Mouse (Mus musculus) 416B (cell line): ENCODE data around the gene Fam229a.

Source experiments
- DNase-seq: peaks from one replicate; pipeline ENCODE4 v3.0.0; 2011; ENCODE audit warnings: low read depth

The Fam229a gene

DNA sequence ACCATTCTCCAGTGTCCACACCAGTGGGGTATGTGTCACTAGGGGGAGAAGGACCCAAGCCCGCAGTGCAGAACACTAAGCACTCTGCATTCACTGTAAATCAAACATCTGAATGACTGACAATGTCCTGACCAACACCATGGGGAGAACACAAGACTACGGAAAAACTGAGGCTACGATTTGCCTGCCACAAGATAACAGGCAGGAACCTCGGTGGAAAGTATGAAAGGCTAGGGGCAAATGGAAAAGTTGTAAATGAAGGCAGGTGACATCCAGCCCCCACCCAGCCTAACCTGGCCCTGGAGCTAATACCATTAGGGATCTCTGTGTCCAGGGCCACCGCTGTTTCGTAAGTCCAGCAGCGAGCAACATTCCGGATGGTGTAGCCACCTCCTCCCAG, 27.5 kb downstream of the Fam229a start:
- no peak for DNase-seq

DNA sequence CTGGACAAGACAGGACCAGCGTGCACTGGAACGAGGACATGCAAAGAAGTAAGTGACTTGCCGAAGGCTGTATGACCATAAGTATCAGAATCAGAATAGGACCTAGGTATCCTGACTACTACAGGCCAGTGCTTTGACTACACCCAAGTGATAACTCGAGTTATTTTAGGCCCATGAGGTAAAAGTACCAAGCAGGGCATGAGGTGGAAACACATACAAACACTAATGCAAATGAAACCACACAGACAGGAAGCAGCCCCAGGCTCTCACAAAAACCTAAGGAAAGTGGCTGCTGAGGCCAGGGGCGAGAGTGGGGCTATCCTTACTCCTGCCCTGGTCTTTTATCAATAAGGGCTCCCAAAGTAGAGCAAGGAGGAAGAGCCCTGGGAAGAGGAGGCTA, 34.3 kb downstream of the Fam229a start:
- DNase-seq: no peak

DNA sequence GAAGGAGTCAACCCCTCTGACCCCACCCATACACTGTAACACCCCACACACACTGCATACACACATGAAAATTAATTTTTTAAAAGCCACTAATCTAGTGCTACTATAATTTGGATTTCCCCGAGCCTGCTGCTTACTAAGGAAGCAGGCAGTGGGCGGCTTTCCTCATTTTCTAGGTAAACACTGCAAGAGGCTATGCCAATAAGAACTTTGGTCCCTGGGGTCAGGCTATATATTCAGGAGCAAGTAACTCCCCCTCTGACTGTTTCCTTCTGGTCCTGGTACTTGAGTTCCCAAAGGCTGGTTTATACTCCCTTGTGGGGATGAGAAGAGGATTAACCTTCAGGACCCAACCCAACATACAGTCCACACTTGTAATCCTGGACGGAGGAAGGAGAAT, 34.9 kb downstream of the Fam229a start:
- no peak for DNase-seq

DNA sequence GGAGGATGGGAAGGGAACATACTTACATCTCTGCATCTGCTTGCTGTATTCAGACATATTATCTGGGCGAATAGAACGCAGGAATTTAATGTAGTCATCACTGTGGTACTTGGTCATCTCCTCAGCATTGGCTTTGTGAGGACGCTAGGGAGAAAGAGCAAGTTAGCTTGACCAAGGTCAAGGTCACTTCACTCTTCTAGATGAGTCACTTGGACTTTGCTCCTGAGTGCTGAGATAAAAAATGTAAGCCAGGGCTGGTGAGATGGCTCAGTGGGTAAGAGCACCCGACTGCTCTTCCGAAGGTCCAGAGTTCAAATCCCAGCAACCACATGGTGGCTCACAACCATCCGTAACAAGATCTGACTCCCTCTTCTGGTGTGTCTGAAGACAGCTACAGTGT, 37.9 kb downstream of the Fam229a start:
- peak; percentile 61 for DNase-seq

DNA sequence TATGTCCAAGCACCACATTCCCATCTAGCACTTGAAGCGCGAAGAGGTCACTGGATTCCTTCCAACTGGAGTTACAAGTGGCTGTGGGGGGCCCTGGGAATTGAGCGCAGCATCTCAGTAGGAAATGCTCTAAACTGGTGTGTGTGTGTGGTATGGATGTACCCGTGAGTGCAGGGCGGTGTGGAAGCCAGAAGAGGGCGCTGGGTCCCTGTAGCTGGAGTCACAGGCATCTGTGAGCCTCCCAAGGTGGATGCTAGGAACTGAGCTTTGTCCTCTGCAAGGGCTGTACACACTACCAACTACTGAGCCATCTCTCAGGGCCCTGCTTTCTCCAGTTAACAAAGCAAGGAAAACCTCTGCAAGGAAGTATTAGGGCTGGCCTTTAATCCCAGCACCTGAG, 49.0 kb downstream of the Fam229a start:
- peak; percentile 57 for DNase-seq
